In genomic region chr7:105474771-105475315, GRCm38 (mm10) we compare ENCODE assay signal across 13 mouse cellular contexts. TPM values are rescaled to one million over a fixed set of nuclear protein-coding genes. Genes with fewer than 3 reads are reported as not detected.
"Had no signal": no experiment of that assay in that cellular context is flagged by ENCODE, and none has a peak within 500 bp of the region (broad histone marks: within the 10 kb centered on the region; RNA-seq: fewer than 3 reads in every experiment).

No protein-coding gene starts in this region.

- H3K27ac ChIP-seq: layer of hippocampus, adult 2 months; limb, embryonic 10.5 days; liver, embryonic 15.5 days; neural tube, embryonic 13.5 days had no signal

- H3K36me3 ChIP-seq: limb, embryonic 10.5 days; liver, embryonic 15.5 days; neural tube, embryonic 13.5 days had no signal

- H3K9me3 ChIP-seq: limb, embryonic 10.5 days; liver, embryonic 15.5 days; neural tube, embryonic 13.5 days had no signal

- H3K4me2 ChIP-seq: liver, embryonic 11.5 days; liver, embryonic 15.5 days; neural tube, embryonic 13.5 days had no signal

- H3K4me3 ChIP-seq: layer of hippocampus, adult 2 months; limb, embryonic 10.5 days; liver, embryonic 15.5 days; neural tube, embryonic 13.5 days had no signal

- DNase-seq: kidney, postnatal 10 days; kidney, postnatal 4 days; lung, adult 2 months; midbrain, embryonic 14.5 days; right cerebral cortex, postnatal 14 days; thymus, postnatal 36 days had no signal

- H3K9ac ChIP-seq: liver, embryonic 15.5 days; neural tube, embryonic 13.5 days had no signal

- H3K4me1 ChIP-seq: limb, embryonic 10.5 days; liver, embryonic 15.5 days had no signal

- H3K27me3 ChIP-seq: liver, embryonic 15.5 days; neural tube, embryonic 13.5 days had no signal

RNA-seq across cellular contexts. Expression of gene Cavin3, which starts 7.3 kb away (rescaled TPM):
- total RNA-seq: monocyte, adult 5-6 weeks had no signal

RNA-seq across cellular contexts. Expression of gene Cckbr, which starts 49.3 kb away (rescaled TPM):
- total RNA-seq: megakaryocyte progenitor cell, adult 5-6 weeks; monocyte, adult 5-6 weeks had no signal
- polyA plus RNA-seq: liver, embryonic 15.5 days; lung, adult 2 months had no signal
